Mouse (Mus musculus): ENCODE results near the gene Errfi1.
A peak's percentile ranks its signal among the peaks of the same experiment; 100 is the strongest.

Gene Errfi1

DNA sequence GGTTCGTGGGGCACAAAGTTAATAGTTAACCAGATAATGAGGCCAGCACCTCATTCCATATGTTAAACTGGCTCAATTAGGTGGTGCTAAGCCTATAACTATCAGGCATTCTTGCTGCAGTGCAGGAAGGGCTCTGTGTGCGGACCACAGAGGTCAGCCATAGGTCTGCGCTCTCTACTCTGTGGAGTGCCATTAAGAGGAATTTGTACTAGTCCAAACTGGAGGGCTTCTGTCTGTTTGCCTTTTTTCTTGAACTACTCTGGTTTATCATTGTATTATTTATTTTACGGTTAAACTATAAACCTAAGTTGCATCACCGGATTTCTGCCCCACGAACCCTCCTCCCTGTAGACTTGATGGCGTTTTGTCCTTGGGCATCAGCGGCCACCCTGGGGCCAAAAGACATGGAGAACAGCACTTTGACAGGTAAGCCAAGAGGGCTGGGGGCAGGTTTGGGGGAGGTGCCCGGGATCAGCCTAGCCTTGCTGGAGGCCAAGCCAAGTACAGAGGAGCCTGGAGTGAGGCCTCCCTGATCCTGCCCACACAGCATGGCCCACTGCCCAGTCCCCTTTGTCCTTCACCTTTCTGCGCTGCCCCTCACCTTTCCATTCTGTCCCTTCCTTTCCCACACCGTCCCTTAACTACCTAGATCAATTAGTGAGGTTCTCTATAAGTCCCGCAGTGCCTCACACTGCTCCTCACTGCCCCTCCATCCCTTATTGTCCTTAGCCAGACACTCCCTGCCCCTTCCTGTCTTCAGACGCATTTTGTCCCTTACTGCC lies at the start of gene Errfi1:
Gene Errfi1, plus strand, starts transcription at position 240 of the 782 bp plus-strand sequence.
- no peak for DNase-seq (ENCODE audit: extremely low read depth, low read depth, low spot score)

DNA sequence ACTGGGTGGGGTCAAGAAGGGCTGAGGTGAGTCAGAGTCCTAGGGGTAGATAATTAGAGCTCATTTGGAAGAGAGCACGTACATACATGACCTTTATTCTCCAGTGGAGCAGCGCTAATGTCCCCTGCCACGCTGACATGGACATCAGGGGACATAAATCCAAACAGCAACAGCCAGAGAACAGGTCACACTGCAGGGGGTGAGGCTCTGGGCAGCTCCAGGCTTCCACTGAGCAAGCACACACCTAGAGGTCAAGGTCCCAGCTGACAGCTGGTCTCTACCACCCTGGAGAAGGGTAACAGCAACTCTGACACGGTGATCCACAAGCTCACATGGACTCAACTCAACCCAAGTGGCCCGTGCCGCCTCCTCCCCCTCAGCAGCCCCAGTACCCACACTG lies 49.5 kb upstream of the Errfi1 start:
- DNase-seq (ENCODE audit: extremely low read depth, low read depth, low spot score), result no peak

DNA sequence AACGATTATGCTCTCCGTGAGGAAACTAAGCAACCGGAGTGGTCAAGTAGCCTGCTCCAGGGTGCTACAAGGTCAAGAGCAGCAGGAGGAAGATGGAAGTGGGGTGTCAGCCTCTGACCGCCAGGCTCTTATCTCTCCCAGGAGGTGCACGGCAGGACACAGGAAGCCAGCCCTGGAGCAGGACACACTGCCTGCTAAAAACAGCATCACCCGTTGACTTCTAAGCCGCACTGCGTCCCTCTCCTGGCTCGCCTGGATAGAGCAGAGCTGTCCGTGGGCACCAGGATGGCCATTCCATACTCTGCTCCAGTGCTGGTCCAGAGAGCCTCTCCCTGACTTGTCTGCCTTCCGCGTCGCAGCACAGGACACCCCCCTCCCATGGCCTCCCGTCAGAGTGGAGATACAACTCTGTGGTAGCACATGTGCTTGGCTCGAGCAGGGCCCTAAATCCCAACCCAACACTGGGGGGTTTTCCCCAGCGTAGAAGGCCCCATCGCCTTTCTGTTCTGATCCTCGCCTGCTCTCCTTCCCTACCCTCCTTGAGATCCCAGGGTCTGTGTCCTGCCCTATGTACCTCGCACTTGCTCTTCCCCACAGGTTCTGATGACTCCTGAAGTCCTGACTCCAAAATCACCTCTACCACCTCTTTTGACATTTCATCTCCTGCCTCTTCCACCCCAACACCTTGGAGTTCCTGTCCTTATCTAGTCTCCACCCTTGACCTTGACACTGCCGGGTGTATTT lies 45.8 kb upstream of the Errfi1 start:
- no peak for DNase-seq (ENCODE audit: extremely low read depth, low read depth, low spot score)

DNA sequence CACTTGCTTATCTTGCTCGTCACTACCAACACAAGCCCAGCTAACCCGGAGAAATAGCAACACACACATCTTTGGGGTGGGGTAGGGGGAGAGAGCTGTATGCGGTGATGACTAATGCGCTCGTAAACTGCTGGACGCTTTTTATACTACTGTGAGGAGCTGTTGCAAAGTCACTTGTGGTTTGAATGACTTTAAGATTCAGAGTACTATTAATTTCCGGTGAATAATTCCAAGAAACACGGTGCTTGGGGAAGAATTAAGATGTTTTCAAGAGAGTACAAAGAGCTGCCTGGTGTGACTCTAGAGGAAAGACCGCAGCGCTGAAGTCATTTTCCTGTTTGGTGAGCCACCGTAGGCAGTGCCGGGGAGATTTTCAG lies 45.3 kb upstream of the Errfi1 start:
- no peak for DNase-seq (ENCODE audit: extremely low read depth, low read depth, low spot score)

DNA sequence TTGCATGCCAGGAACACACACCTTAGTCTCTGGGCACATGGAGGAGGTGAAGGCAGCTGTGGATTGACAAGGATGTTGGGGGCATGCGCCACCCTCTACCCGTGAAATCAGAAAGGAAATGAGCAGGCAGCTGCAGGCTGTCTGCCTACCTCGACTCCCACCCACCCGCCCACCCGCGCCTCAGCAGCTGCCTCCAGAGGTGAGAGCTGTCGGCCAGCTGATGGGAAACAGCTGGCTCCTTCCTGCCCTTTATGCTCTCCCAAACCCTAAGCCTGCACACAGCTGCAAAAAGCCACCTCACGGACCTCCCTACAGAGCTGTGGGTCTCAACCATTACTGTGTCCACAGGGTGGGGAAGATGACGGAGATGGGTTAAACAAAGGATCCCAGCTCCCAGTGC lies 44.4 kb upstream of the Errfi1 start:
- DNase-seq (ENCODE audit: extremely low read depth, low read depth, low spot score), result no peak

DNA sequence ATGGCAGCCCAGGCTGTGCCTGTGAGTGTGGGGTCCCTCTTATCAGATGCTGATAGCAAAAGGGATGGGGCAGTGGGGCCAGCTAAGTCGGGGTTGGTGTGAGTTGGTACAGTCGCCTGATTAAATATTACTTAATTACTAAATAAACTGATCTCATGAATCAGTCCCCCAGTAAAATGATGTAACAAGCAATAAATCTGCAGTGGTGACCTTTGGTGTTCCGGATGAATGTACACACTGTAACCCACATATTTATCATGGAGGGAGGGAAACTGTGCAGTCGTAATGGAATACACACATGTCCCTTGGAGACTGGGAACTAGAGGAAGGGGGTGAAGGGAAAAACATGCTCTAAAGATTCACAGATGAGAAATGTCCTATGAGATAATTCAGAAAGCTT lies 38.6 kb upstream of the Errfi1 start:
- DNase-seq (ENCODE audit: extremely low read depth, low read depth, low spot score), result no peak

DNA sequence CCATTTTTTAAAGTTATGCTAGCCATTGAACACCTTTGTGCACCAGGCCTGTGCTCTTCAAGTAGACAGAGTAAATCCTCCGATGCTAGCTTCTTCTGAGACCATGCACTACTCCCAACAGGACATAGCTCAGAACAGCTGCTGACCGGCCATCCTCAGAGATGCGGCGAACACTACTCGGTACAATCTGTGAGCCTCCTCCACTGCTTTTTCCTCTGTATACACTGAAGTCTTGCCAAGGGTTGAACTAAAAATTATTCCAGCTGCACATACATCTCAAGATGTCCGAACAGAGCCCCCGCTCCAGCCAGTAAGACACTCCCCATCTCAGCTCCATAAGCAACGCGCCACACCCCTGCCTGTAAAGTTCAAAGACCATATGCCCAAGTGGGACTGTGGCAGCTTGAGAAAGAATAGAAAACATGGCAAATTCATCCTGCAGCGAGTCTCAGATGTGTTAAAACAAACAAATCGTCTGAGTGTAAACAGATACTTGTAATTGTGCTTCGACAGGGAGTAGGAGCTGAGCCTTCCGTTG lies 37.2 kb upstream of the Errfi1 start:
- no peak for DNase-seq (ENCODE audit: extremely low read depth, low read depth, low spot score)

DNA sequence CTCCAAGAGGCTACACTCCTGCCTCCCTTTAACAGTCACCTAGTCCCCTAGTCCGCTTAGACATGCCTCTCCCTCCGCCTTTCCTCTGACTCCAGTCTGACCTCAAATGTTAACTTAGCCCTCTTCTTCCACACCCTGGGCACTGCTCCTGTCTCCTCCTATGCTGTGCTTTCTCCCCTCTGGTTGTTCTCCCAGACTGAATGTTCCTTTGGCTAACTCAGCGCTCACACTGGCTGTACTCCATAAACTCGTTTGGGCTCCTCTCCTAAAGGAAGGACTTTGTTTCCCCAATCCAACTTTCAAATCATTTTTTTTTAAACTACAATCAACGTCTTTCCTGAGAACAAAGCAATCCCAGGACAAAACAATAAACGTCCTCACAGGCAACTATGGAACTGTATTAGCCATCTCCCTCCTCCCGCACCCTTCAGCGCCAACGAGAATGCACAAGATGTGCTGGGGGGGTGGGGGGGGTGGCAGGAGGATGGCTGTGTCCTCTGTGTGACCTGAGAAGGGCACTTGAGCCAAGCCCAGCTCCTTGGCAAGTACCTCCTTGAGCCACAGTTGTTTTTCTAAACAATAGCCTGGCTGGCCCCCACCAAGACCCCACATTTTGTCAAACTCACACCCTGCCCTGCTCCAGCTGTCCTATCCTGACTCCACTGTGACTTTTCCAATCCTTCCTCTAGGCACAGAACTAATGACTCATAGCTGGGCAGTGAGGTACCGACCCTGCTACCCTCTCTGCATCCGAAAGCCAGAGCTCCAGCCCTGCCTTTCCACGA lies 34.4 kb upstream of the Errfi1 start:
- DNase-seq (ENCODE audit: extremely low read depth, low read depth, low spot score), result no peak

DNA sequence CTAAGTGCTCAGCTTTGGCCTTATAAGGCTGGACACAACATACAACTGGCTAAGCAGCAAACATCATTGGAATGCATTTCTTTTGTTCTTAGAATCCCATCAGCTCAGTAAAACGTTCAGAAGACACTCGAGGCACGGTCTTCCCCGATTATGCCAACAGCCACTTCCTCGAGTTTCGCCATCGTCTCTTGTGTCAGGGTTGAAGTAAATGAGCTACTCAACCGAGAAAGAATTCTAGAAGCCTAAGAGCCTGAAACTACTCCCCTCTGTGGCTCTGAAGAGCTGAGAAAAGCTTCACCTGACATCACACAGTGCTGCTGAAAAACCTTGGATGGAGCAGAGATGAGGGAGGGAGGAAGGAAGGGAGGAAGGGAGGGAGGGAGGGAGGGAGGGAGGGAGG lies 32.3 kb upstream of the Errfi1 start:
- DNase-seq (ENCODE audit: extremely low read depth, low read depth, low spot score), result no peak

DNA sequence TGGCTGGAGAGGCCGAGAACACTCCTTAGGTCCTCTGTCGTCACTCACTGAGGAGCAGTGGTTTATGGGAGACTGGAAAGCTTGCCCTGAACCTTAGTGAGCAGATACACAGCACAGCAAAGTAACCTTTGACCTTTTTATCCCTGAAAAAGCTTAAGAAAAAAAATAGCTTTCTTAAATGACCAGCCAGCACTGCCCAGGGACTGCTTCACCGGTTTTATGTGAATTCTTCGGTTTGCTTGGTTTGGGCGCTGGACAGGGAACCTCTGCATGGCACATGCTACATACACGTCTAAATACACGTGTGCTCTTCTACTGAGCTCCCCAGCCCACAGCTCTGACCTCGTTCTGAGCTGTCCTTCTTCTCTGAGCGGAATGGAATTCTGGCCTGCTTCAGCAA lies 31.1 kb upstream of the Errfi1 start:
- no peak for DNase-seq (ENCODE audit: extremely low read depth, low read depth, low spot score)

DNA sequence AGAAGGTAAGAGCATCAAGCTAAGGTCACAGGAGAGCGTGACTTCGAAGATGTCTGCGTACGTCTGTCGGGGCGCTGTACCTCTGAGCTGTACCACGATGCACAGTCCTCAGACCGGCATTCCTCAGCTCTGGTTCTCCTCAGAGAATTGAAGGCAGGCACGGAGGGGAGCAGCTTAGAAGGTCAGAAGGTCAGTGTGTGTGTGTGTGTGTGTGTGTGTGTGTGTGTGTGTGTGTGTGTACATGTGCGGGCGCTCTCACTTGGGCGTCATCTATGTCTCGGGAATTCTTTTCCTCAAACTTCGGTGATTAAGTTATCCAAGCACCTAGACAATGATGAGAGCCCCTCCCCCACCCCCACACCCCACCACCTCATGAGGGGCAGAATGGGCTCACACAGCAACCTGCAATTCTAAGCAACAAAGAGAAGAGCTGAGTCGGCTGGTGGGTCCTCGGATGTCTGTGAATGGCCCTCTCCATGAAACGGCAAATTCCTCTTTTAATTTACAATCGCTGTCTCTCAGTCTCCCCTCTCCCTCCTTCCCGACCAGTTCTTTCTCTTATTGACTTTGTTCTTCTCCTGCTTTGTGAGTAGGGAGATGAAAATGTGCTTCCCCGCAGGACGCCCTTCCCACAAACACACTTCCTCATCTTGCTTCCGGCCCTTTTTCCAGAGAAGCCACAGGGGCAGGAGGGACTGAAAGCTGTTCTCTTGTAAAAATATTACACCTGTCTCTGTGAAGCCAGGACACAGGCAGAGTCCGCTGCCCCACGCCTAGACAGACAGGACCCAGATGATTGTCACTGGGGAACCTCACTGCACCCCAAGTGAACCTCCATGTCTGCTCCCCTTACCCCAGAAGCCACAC lies 29.9 kb upstream of the Errfi1 start:
- no peak for DNase-seq (ENCODE audit: extremely low read depth, low read depth, low spot score)

DNA sequence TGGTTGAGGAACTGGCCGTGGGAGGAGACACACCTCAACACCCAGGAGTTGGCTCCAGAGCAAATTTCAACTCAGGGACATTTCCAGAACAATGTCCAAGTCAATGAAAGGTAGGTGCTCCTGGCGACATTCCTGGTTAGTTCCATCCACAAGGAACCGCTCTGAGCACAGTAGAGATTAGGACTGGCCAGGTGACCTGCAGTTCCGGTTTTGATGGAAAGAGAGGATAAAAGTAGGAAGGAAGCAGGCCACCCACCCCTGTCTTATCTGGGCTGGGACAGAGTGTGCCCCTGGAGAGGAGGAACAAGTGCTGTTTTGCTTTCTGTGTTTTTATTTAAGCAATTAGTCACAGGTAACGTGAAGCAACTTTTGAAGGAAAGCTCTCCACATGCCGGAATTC lies 28.8 kb upstream of the Errfi1 start:
- DNase-seq (ENCODE audit: extremely low read depth, low read depth, low spot score), result peak; percentile 92

DNA sequence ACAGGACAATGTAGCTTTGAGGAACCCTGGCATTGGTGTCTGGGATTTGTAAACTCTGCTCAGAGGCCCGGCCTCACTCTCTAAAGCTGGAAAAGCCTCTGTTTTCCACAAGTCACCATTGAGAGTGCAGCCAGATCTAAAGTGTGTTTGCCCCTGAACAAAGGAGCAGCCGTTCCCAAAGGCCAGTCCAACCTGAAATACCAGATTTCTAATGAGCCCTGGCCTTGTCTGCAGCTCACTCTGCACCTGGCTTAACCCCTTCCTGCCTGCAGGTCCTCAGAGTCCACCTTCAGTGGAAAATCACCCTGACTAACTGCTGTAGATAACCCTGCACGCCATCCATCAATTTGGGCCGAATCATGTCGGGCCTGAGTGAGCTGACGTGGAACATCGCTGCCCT lies 28.2 kb upstream of the Errfi1 start:
- peak; percentile 61 for DNase-seq (ENCODE audit: extremely low read depth, low read depth, low spot score)

DNA sequence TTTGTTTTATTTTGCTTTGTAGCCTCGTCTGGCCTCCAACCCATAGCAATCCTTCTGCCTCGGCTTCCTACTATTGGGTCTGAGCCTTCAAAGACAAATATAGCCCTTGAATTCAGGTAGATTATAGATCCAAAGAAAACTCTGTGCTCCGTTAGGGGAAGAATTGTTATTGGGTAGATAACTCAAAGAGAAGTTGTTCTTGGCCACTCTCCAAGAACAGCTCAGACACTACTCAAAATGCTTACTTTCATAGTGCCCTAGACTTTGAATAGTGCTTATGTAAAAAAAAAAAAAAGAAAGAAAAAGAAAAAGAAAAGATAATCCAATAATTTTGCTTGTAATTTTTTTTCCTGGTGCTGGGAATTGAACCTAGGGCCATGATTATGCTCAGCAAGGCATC lies 22.4 kb upstream of the Errfi1 start:
- DNase-seq (ENCODE audit: extremely low read depth, low read depth, low spot score), result no peak

DNA sequence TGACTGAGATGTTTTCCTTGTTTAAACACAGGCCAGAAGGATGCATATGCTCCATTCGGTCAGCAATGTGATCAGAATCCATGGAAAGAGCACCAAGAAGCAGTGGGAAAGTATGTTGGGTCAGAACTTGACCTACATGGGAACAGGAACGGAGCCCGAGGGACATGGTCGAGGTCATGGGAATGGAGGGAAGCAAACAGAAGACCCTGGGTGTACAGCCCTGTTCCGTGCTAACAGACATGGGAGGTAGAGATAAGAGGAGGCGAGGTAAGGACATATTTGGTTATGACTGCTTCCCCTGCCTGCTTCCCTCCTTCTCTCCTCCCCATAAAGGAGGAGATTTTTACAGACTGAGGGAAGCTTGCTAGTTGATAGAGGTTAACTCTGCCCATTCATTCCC lies 21.8 kb upstream of the Errfi1 start:
- no peak for DNase-seq (ENCODE audit: extremely low read depth, low read depth, low spot score)

DNA sequence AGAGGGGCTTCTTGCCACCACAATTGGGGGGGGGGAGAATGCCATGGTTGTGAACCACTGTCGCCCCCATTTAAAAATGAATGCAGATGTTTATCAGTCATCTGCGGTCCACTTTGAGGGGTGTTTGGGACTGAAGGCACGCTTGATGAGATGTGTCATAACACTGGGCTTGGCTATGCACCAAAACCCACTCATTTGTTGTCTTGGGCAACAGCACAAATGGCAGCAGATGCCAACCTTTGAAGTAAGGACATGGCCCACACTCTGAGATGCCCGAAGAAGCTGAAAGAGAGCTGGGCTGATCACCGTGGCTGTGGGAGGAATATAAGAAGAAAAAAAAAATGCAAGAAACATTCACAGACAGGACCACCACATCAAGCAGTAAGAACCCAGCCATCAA lies 18.6 kb upstream of the Errfi1 start:
- no peak for DNase-seq (ENCODE audit: extremely low read depth, low read depth, low spot score)

DNA sequence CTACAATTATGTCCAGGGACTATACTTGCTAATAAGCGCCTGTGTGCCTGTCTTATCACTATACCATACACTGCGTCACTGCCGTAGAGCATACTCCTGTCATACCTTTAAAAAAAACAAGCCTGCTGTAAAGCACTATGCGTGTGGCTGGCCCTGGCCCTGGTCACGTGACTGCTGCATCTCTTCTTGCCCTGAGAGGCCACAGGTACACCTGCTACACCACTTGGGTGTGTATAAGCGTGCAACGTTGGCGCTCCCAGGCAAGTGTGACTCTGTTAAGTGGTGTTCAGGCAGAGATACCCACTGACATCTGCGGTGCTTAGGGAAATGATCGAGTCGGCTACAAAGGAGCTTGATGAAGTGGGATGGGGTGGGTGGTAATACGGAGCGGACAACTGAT lies 17.5 kb upstream of the Errfi1 start:
- DNase-seq (ENCODE audit: extremely low read depth, low read depth, low spot score), result no peak

DNA sequence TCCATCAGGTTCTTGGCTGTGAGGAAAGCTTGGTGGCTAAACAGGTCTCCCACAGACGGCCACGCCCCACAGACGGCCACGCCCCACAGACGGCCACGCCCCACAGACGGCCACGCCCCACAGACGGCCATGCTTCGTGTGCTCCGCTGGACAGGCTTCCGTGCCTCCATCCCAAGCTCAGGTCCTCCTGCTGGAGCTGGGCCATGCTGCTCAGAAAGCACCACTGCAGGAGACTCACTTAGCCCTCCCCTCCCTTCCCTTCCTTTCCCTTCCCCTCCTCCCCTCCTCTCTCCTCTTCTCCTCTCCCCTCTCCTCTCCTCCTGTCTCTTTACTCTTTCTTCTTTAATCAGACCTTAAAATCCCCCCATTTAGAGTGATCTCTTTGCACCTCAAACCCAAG lies 16.8 kb upstream of the Errfi1 start:
- DNase-seq (ENCODE audit: extremely low read depth, low read depth, low spot score), result no peak

DNA sequence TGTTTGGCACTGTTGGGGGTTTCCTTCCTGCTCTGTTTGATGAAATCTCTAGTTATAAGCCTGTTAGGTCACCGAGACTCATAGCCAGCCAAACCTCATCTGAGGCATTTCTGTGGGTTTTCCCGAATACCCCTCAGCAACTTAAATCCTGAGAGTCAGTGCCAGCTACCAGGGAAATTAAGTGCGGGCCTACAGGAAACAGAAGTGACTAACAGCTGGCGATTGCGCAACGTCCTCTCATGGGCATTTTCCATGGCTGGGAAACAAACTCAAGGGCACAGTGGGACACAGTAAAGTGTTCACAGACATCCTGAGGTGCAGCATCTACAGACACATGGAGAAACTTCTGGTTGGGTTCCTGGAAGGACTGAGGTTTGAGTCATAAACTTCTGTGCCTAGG lies 16.3 kb upstream of the Errfi1 start:
- DNase-seq (ENCODE audit: extremely low read depth, low read depth, low spot score), result no peak

DNA sequence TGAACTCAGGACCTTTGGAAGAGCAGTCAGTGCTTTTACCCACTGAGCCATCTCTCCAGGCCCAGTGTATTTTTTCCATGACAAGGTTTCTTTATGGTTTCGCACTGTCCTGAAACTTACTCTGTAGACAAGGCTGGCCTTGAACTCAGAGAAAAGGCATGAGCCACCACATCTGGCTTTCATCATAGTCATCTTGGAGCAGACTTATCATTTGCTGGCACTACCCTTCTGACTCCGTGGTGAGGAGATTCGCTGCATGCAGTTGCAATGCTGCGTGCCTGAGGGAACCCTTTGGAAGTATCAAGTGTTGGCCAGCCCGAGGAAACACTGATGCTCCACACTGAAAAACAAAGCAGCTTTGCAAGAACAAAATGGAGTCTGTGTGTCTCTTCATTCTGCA lies 11.7 kb upstream of the Errfi1 start:
- no peak for DNase-seq (ENCODE audit: extremely low read depth, low read depth, low spot score)

DNA sequence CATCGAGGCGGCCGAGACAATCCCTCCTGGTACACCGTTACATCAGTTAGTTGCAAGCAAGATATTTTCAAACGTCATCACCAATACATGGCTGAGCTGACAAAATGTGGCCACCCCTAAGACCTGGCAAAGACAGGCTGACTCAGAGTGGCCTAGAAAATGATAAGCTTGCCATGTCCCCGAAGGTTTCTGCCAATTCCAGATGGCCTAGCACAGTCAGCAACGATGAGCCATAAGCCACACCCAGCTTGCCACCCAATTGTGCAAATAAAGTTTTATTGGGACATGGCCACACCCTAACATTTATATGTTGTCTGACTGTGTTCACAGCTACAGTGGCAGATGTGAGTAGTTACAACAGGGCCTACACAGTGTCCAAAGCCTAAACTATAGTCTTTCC lies 10.5 kb upstream of the Errfi1 start:
- no peak for DNase-seq (ENCODE audit: extremely low read depth, low read depth, low spot score)
